Mouse (Mus musculus) testis, adult 2 months (tissue): ENCODE data around the gene Taf8.

Experiments used
- CTCF ChIP-seq: fragments of 200-500 bp; IDR thresholded peaks from 2 replicates; pipeline ENCODE4 v1.5.1; 2012; ENCODE audit warnings: low read depth, mild to moderate bottlenecking, inconsistent platforms, low read length, moderate library complexity; ENCODE audit not compliant: control insufficient read depth, insufficient read depth, insufficient replicate concordance
- POLR2A ChIP-seq: fragments of 200-500 bp; IDR thresholded peaks from 2 replicates; pipeline ENCODE4 v1.6.1; 2012; ENCODE audit warnings: low read depth, mild to moderate bottlenecking, inconsistent platforms, low read length, moderate library complexity; ENCODE audit not compliant: control insufficient read depth

GRCm38 (mm10) chr17:47490791-47491190 lies 11.3 kb downstream of the Taf8 start:
- no peak for TF ChIP-seq POLR2A
- no peak for TF ChIP-seq CTCF
